Mouse (Mus musculus) heart, postnatal 0 days (tissue): ENCODE results near the gene Prnd. TPM values are rescaled to one million over a fixed set of nuclear protein-coding genes. Genes with fewer than 3 reads are reported as not detected.

ENCODE experiments used
- ATAC-seq: fragments of 200-750 bp; cut with Nextera tagmentation; 2 replicates; pipeline ENCODE4 v1.8.0; 2017; ENCODE audit warnings: low read depth, moderate number of reproducible peaks, moderate library complexity; ENCODE audit not compliant: insufficient read depth
- DNase-seq: peaks from one replicate; pipeline ENCODE4 v3.0.0-alpha.2; 2016; ENCODE audit warnings: low spot score
- H3K27ac ChIP-seq: fragments of 300-500 bp; sonication (generic); 2 replicates; pipeline ENCODE4 v1.5.1; 2014; ENCODE audit warnings: low read depth, mild to moderate bottlenecking
- H3K27me3 ChIP-seq: fragments of 300-500 bp; sonication (generic); 2 replicates; pipeline ENCODE4 v1.6.1; 2014; ENCODE audit warnings: low read length, mixed read lengths; ENCODE audit not compliant: control insufficient read depth, insufficient read depth
- H3K36me3 ChIP-seq: fragments of 300-500 bp; sonication (generic); replicated peaks from 2 replicates; pipeline ENCODE4 v1.6.1; 2014; ENCODE audit warnings: low read length, mixed read lengths; ENCODE audit not compliant: control insufficient read depth, insufficient read depth
- H3K4me1 ChIP-seq: fragments of 300-500 bp; sonication (generic); 2 replicates; pipeline ENCODE4 v1.6.1; 2014; ENCODE audit warnings: antibody characterized with exemption; ENCODE audit not compliant: control insufficient read depth, insufficient read depth
- H3K4me2 ChIP-seq: fragments of 300-500 bp; sonication (generic); 2 replicates; pipeline ENCODE4 v1.6.1; 2014; ENCODE audit warnings: low read depth, mild to moderate bottlenecking, low read length, moderate library complexity
- H3K4me3 ChIP-seq: fragments of 300-500 bp; sonication (generic); 2 replicates; pipeline ENCODE4 v1.5.1; 2014; ENCODE audit warnings: low read depth, low read length
- H3K9ac ChIP-seq: fragments of 300-500 bp; sonication (generic); replicated peaks from 2 replicates; pipeline ENCODE4 v1.6.1; 2014; ENCODE audit warnings: low read depth, low read length, mixed read lengths
- H3K9me3 ChIP-seq: fragments of 300-500 bp; sonication (generic); replicated peaks from 2 replicates; pipeline ENCODE4 v1.6.1; 2016; ENCODE audit warnings: low read length; ENCODE audit not compliant: control insufficient read depth
- CTCF ChIP-seq: IDR thresholded peaks from 2 replicates; pipeline ENCODE4 v1.5.1; 2016; ENCODE audit warnings: antibody characterized with exemption, control low read depth, low read depth
- EP300 ChIP-seq: IDR thresholded peaks from 2 replicates; pipeline ENCODE4 v1.6.1; 2016; ENCODE audit warnings: antibody characterized with exemption, low read depth
- WGBS: fragments of 180-500 bp; shearing (Covaris S2); extraction: QIAGEN DNeasy Blood & Tissue Kit; methylation state at CpG from one replicate; pipeline ENCODE4 v1.1.7; 2014; 5-methylcytosine and 5-hydroxymethylcytosine counted together
- polyA plus RNA-seq: library from polyadenylated mRNA; unstranded; fragments of >200 nt; fragmentation: Nextera tagmentation; extraction: Ambion mirVana; gene quantifications from 2 replicates; pipeline ENCODE4 v1.2.1, GENCODE M21; 2015
- total RNA-seq: library from RNA; depleted of rRNA; stranded (reverse); fragments of >200 nt; gene quantifications from 2 replicates; pipeline ENCODE4 v1.2.3, GENCODE M21; 2014; ENCODE audit warnings: low replicate concordance; rRNA removed

Gene Prnd
- total RNA-seq (8.1 and 9.5 TPM in 2 replicates), polyA plus RNA-seq (16.6 and 18.6 TPM in 2 replicates)

DNA sequence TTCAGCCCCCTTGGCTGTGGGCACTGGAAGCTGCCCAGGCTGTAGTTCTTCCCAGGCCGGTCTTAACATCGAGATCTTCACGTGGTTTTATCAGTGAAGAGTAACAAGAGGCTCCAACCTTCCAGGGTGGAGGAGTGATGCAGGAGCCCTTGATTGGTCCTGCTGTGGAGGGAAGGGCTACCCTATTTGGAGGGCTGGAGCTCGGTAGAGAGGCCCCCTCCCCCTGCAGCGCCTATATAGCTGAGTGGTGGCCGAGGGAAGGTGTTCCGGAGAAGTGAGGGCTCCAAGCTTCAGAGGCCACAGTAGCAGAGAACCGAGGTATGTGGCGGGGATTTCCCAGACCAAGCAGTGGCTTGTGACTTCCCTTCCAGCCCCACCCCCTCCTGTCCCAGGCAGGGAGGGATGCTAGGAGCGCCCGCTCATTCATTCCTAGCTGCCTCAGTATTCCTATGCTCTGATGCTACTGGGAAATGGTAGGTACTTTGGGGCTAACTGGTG is at the start of gene Prnd:
Gene Prnd (plus strand): TSS at position 264 of the 498 bp plus-strand sequence.
- Histone ChIP-seq H3K9me3 (no peaks in the 10 kb centered on the region), H3K4me1 (peaks cover 26% of the 10 kb centered on the region; the same call in 1 of the 2 replicates), H3K4me3 (no peak within 1 kb of the TSS), H3K4me2 (0 out of 2 replicates have a peak within 1 kb of the TSS, but pooled peaks have one; percentile 2), H3K36me3 (no peaks in the 10 kb centered on the region), H3K27me3 (no peaks in the 10 kb centered on the region), H3K27ac (no peak within 1 kb of the TSS), H3K9ac (no peak within 1 kb of the TSS)
- no peak for TF ChIP-seq CTCF
- no peak for TF ChIP-seq EP300
- ATAC-seq: 0 out of 2 replicates have a peak, but pooled peaks have one; percentile 7
- DNase-seq: no peak
- 11% methylated on average over 10 of the region's 11 CpGs for WGBS

DNA sequence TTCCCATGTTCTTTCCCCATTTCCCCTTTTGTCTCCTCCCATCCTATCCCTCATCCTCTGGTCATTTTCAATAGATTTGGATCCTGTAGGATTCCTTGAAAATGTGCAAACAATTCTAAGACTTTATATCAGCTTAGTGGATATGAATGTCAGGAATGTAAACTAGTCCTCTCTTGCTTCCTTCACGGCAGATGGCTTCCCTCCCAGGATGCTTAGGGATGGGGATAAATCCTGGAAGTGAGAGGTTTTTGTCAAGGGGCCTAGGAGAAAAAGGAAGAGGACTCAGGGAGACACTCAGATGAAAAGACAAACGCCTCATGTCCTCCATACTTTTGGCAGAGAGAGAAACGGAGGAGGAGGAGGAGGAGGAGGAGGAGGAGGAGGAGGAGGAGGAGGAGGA is 48.2 kb upstream of the Prnd start:
- Histone ChIP-seq H3K9ac (no peak overlapping the region), H3K36me3 (no peaks in the 10 kb centered on the region), H3K4me2 (no peak overlapping the region), H3K4me3 (no peak overlapping the region), H3K4me1 (peaks cover 31% of the 10 kb centered on the region; the same call in 1 of the 2 replicates), H3K9me3 (no peaks in the 10 kb centered on the region), H3K27me3 (no peaks in the 10 kb centered on the region), H3K27ac (peak overlapping the region; percentile 52; the same call in 1 of the 2 replicates)
- ATAC-seq (0 out of 2 replicates have a peak, but pooled peaks have one; percentile 10), DNase-seq (no peak)
- no peak for TF ChIP-seq EP300
- no peak for TF ChIP-seq CTCF
- WGBS: 7% methylated on average over 2 of the region's 3 CpGs

DNA sequence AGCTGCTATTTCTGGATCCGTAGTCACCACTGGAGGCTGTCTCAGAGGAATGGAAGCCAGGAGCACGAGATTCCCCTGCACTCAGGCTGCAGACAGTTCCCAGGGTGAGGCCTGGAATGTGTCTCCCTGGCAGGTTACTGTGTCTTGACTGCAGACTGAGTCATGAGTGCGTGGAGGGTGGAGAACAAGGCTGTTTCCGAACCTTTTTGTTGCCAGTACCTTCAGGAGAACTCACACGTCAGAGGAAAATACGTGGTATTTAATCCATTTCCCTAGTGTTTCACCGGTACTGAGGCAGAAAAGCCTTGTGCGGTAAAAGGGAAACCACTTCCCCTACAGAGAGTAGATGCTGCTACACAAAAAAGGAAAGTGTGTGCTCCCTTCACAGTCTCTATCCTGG is 47.8 kb upstream of the Prnd start:
- Histone ChIP-seq H3K4me1 (peaks cover 31% of the 10 kb centered on the region; the same call in 1 of the 2 replicates), H3K4me3 (no peak overlapping the region), H3K9me3 (no peaks in the 10 kb centered on the region), H3K4me2 (no peak overlapping the region), H3K27me3 (no peaks in the 10 kb centered on the region), H3K27ac (peak overlapping the region; percentile 84), H3K9ac (no peak overlapping the region), H3K36me3 (no peaks in the 10 kb centered on the region)
- peak; percentile 85 for DNase-seq
- 6% methylated on average over 8 of the region's 8 CpGs for WGBS
- peak; percentile 91 for ATAC-seq
- TF ChIP-seq CTCF: no peak
- 0 out of 2 replicates have a peak, but pooled peaks have one; percentile 26 for TF ChIP-seq EP300

DNA sequence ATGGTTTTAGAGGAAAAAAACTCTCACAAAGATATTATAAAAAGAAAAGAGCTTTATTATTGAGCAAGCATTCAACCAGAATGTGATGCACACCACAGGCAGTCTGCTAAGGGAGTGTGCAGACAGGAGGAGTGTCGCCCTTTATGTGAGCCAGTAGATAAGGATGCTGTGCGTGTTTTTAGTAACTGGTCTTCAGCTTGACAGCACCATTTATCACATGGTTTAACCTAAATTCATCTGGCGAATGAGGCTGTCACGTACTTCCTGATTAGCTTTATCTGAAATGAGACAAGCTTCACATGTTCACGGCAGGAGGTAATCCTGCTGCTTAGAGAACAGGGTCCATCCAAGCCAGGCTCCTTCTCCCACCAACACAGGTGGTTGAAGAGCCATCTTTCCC is 45.6 kb upstream of the Prnd start:
- H3K4me3 ChIP-seq: no peak overlapping the region
- no peak for DNase-seq
- H3K4me1 ChIP-seq: peaks cover 40% of the 10 kb centered on the region
- H3K9me3 ChIP-seq: no peaks in the 10 kb centered on the region
- H3K9ac ChIP-seq: no peak overlapping the region
- ATAC-seq: no peak
- 10% methylated on average over 5 of the region's 5 CpGs for WGBS
- TF ChIP-seq EP300: no peak
- TF ChIP-seq CTCF: no peak
- H3K27ac ChIP-seq: no peak overlapping the region
- no peaks in the 10 kb centered on the region for H3K27me3 ChIP-seq
- no peaks in the 10 kb centered on the region for H3K36me3 ChIP-seq
- no peak overlapping the region for H3K4me2 ChIP-seq

DNA sequence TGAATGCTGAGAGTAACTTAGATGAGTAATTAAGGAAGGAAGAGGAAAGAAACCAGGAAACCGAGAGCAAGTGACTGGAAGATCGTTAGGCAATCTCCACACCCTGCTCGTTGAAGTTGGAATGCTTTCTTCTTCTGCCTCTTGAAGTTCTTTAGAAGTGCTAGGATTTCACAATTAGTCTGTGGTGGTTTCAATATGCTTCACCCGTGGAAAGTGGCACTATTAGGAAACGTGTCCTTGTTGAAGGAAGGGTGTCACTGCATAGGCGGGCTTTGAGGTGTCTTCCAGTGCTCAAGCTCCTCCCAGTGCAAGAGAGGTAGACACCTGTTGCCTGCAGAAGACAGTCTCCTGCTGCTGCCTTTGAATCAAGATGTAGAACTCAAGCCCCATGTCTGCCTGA is 44.9 kb upstream of the Prnd start:
- DNase-seq (no peak), ATAC-seq (no peak)
- H3K4me1 ChIP-seq: peaks cover 47% of the 10 kb centered on the region
- 54% methylated on average over 6 of the region's 6 CpGs for WGBS
- no peaks in the 10 kb centered on the region for H3K27me3 ChIP-seq
- H3K4me2 ChIP-seq: no peak overlapping the region
- no peak overlapping the region for H3K27ac ChIP-seq
- H3K9me3 ChIP-seq: no peaks in the 10 kb centered on the region
- no peaks in the 10 kb centered on the region for H3K36me3 ChIP-seq
- no peak overlapping the region for H3K9ac ChIP-seq
- TF ChIP-seq EP300: no peak
- TF ChIP-seq CTCF: no peak
- no peak overlapping the region for H3K4me3 ChIP-seq

DNA sequence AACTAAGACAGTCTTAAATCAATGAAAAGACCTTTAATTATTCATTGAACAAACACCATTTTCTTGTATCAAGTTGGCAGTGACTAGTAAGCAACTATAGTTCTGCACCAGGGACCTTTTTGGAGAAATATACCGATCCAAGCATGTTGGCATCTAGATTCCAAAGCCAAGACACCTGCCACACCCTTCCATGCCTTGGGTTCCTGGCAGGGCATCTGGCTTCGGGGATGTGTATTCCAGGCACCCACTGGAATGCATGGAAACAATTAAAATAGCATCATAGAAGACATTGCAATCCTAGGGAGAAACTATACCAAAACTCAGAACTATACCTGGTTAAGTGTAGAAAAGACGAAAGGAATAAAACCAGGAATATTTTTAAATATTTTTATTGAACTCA is 44.4 kb upstream of the Prnd start:
- Histone ChIP-seq H3K4me2 (no peak overlapping the region), H3K9ac (no peak overlapping the region), H3K27ac (no peak overlapping the region), H3K4me3 (no peak overlapping the region), H3K27me3 (no peaks in the 10 kb centered on the region), H3K4me1 (peaks cover 51% of the 10 kb centered on the region), H3K36me3 (no peaks in the 10 kb centered on the region), H3K9me3 (no peaks in the 10 kb centered on the region)
- ATAC-seq (no peak), DNase-seq (no peak)
- TF ChIP-seq CTCF (no peak), EP300 (no peak)
- WGBS: 85% methylated on average over 3 of the region's 3 CpGs
